Mouse (Mus musculus) forebrain, embryonic 13.5 days (tissue): Measurements from ENCODE around the gene Zfp654. TPM values are rescaled to one million over a fixed set of nuclear protein-coding genes. Genes with fewer than 3 reads are reported as not detected.

ENCODE experiments used
- ATAC-seq: fragments of 200-750 bp; cut with Nextera tagmentation; 2 replicates; pipeline ENCODE4 v1.8.0; 2017
- H3K27ac ChIP-seq: fragments of 300-500 bp; sonication (generic); 2 replicates; pipeline ENCODE4 v1.5.1; 2015; ENCODE audit warnings: inconsistent platforms, mild to moderate bottlenecking, moderate library complexity
- H3K27me3 ChIP-seq: fragments of 300-500 bp; sonication (generic); 2 replicates; pipeline ENCODE4 v1.6.1; 2015; ENCODE audit warnings: mild to moderate bottlenecking, inconsistent platforms
- H3K36me3 ChIP-seq: fragments of 300-500 bp; sonication (generic); 2 replicates; pipeline ENCODE4 v1.6.1; 2015; ENCODE audit warnings: mild to moderate bottlenecking, inconsistent platforms; ENCODE audit not compliant: poor library complexity, severe bottlenecking
- H3K4me1 ChIP-seq: fragments of 300-500 bp; sonication (generic); 2 replicates; pipeline ENCODE4 v1.6.1; 2015; ENCODE audit warnings: inconsistent platforms
- H3K4me2 ChIP-seq: fragments of 300-500 bp; sonication (generic); 2 replicates; pipeline ENCODE4 v1.6.1; 2015; ENCODE audit warnings: inconsistent platforms, mild to moderate bottlenecking, moderate library complexity
- H3K4me3 ChIP-seq: fragments of 300-500 bp; sonication (generic); 2 replicates; pipeline ENCODE4 v1.5.1; 2015; ENCODE audit warnings: mild to moderate bottlenecking, inconsistent platforms
- H3K9ac ChIP-seq: fragments of 300-500 bp; sonication (generic); 2 replicates; pipeline ENCODE4 v1.6.1; 2015; ENCODE audit warnings: mild to moderate bottlenecking, inconsistent platforms
- H3K9me3 ChIP-seq: fragments of 300-500 bp; sonication (generic); replicated peaks from 2 replicates; pipeline ENCODE4 v1.6.1; 2016; ENCODE audit warnings: inconsistent platforms
- WGBS: fragments of 180-500 bp; shearing (Covaris S2); methylation state at CpG from one replicate; pipeline ENCODE4 v1.1.7; 2015; 5-methylcytosine and 5-hydroxymethylcytosine counted together
- polyA plus RNA-seq: library from polyadenylated mRNA; unstranded; fragments of >200 nt; fragmentation: Nextera tagmentation; extraction: Ambion mirVana; gene quantifications from 2 replicates; pipeline ENCODE4 v1.2.1, GENCODE M21; 2015

The Zfp654 gene
- polyA plus RNA-seq = 5.1 and 5.9 TPM in 2 replicates

DNA sequence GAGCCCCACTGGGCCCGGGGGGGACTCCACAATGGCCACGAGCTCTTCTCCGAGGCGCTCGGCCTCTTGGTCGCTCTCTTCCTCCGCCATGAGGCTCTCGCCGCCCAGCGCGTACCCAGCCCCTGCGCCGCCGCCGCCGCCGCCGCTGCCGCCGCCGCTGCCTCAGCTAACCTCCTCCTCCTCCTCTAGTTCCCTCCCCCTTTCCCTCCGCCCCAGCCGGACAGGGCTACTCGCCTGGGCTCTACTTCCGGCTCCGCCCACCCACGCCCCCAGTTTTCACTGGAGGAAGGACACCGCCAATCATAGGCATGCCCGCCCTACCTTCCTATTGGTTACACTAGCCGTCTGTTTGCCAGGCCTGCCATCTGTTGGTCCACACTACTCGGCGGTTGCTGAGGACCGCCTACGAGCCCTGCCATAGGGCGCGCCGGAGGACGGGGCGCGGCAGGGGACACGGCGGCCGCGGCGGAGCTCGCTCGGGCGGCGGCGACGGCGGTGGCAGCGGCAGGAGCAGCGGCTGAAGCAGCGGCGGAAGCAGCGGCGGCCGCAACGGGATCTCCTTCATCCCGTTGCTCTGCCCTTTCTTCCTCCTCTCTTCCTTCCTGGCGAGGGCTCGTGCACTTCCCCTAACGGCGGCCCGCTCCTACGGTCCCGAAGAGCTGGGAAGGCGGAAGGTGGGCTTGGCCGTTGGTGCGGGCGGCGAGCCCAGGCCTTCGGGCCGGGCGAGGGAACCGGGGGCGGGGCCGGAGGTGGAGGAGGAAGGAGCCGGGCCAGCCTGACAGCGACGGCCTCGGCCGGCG, at the start of gene Zfp654, which contains the start of gene Cggbp1:
Zfp654 (minus strand) TSS at position 90 of the 800 bp plus-strand sequence.
Cggbp1 (plus strand) TSS at position 434 of the 800 bp plus-strand sequence.
- Histone ChIP-seq H3K9ac (peak within 1 kb of the TSS; percentile 91), H3K27me3 (no peaks in the 10 kb centered on the region), H3K36me3 (peaks cover 20% of the 10 kb centered on the region), H3K4me1 (peaks cover 30% of the 10 kb centered on the region), H3K4me3 (peak within 1 kb of the TSS; percentile 96), H3K27ac (peak within 1 kb of the TSS; percentile 95), H3K9me3 (no peaks in the 10 kb centered on the region), H3K4me2 (peak within 1 kb of the TSS; percentile 98)
- under 1% methylated on average over 67 of the region's 85 CpGs for WGBS
- ATAC-seq = peak; percentile 100

DNA sequence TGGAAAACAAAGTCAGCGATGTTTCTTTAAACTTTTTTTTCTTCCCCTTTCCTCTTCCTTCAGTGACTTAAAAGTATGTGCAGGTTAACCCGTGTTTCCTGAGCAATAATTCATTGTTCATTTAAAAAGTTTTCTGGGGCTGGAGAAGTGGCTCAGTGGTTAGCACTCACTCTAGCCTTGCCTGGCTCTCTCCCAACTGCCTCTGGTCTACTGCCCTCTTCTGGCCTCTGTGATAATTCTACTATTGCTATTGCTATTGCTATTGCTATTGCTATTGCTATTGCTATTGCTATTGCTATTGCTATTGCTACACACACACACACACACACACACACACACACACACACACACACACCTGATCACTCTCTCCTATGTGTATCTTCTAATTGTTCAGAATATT, 47.6 kb upstream of the Zfp654 start:
- Histone ChIP-seq H3K9me3 (no peaks in the 10 kb centered on the region), H3K4me3 (no peak overlapping the region), H3K4me2 (no peak overlapping the region), H3K9ac (no peak overlapping the region), H3K36me3 (no peaks in the 10 kb centered on the region), H3K27me3 (no peaks in the 10 kb centered on the region), H3K27ac (no peak overlapping the region), H3K4me1 (no peaks in the 10 kb centered on the region)
- WGBS = 83% methylated on average over 2 of the region's 2 CpGs
- no peak for ATAC-seq

DNA sequence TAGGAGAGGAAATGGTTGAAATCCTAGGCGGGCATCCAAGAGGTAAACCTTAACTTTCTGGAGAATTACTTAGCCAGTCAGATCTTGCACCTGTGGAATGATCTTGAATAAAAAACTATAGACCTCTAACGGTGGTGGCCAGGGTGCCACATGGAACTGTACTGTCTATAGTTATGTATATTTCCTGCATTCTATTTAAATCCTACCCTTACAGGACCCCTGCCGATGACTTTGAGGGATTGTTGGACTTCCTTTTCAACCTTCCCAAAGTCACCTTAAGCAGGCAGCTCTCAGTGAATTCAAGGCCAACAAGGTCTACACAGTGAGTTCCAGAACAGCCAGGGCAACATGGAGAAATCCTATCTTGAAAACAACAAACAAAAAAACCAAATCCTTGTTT, 38.0 kb upstream of the Zfp654 start:
- no peaks in the 10 kb centered on the region for H3K27me3 ChIP-seq
- H3K4me3 ChIP-seq = no peak overlapping the region
- H3K9me3 ChIP-seq = 0 out of 2 replicates have a peak, but pooled peaks cover 5% of the 10 kb centered on the region
- WGBS = 94% methylated on average over 3 of the region's 3 CpGs
- ATAC-seq = no peak
- H3K27ac ChIP-seq = no peak overlapping the region
- H3K4me1 ChIP-seq = 0 out of 2 replicates have a peak, but pooled peaks cover 2% of the 10 kb centered on the region
- no peaks in the 10 kb centered on the region for H3K36me3 ChIP-seq
- H3K9ac ChIP-seq = no peak overlapping the region
- H3K4me2 ChIP-seq = no peak overlapping the region

GRCm38 (mm10) chr16:64885547-64885946, 34.1 kb upstream of the Zfp654 start:
- Histone ChIP-seq H3K4me3 (no peak overlapping the region), H3K4me2 (no peak overlapping the region), H3K4me1 (0 out of 2 replicates have a peak, but pooled peaks cover 5% of the 10 kb centered on the region), H3K36me3 (no peaks in the 10 kb centered on the region), H3K27ac (no peak overlapping the region), H3K9me3 (0 out of 2 replicates have a peak, but pooled peaks cover 5% of the 10 kb centered on the region), H3K9ac (no peak overlapping the region), H3K27me3 (no peaks in the 10 kb centered on the region)
- ATAC-seq = no peak
- WGBS = 48% methylated on average over 4 of the region's 4 CpGs

DNA sequence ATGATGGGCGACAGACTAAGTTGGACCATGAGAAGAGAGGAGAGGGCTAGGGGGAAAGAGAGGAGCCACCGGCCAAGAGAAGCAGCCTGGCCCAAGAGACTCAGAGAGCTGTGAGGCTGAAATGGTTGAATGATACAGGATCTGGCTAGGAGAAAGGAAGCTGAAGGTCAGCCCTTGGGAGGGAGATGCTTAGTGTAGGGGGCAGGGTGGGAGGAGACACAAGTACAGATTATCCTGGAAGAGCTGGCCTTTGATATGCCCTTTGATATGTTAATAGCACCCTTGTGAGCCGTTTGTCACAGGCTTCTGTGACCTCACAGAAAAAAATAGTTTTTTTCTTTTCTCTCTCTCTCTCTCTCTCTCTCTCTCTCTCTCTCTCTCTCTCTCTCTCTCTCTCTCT, 33.7 kb upstream of the Zfp654 start:
- no peak overlapping the region for H3K4me3 ChIP-seq
- H3K9ac ChIP-seq = no peak overlapping the region
- 0 out of 2 replicates have a peak, but pooled peaks cover 5% of the 10 kb centered on the region for H3K4me1 ChIP-seq
- no peaks in the 10 kb centered on the region for H3K36me3 ChIP-seq
- no peak overlapping the region for H3K27ac ChIP-seq
- 0 out of 2 replicates have a peak, but pooled peaks cover 5% of the 10 kb centered on the region for H3K9me3 ChIP-seq
- no peak for ATAC-seq
- 27% methylated on average over 3 of the region's 3 CpGs for WGBS
- no peak overlapping the region for H3K4me2 ChIP-seq
- no peaks in the 10 kb centered on the region for H3K27me3 ChIP-seq

- Histone ChIP-seq H3K27ac (no peak overlapping the region), H3K4me2 (no peak overlapping the region), H3K36me3 (no peaks in the 10 kb centered on the region), H3K9ac (no peak overlapping the region), H3K4me3 (no peak overlapping the region), H3K27me3 (no peaks in the 10 kb centered on the region), H3K9me3 (0 out of 2 replicates have a peak, but pooled peaks cover 5% of the 10 kb centered on the region), H3K4me1 (0 out of 2 replicates have a peak, but pooled peaks cover 5% of the 10 kb centered on the region)
- ATAC-seq = no peak
- WGBS = 32% methylated on average over 3 of the region's 3 CpGs
Observed at GRCm38 (mm10) chr16:64884420-64884838, 33.0 kb upstream of the Zfp654 start.

GRCm38 (mm10) chr16:64883896-64884295, 32.4 kb upstream of the Zfp654 start:
- Histone ChIP-seq H3K27me3 (no peaks in the 10 kb centered on the region), H3K36me3 (no peaks in the 10 kb centered on the region), H3K27ac (no peak overlapping the region), H3K4me1 (0 out of 2 replicates have a peak, but pooled peaks cover 5% of the 10 kb centered on the region), H3K4me3 (no peak overlapping the region), H3K9ac (no peak overlapping the region), H3K9me3 (0 out of 2 replicates have a peak, but pooled peaks cover 5% of the 10 kb centered on the region), H3K4me2 (no peak overlapping the region)
- 80% methylated on average over 5 of the region's 5 CpGs for whole genome bisulfite sequencing
- no peak for ATAC-seq

DNA sequence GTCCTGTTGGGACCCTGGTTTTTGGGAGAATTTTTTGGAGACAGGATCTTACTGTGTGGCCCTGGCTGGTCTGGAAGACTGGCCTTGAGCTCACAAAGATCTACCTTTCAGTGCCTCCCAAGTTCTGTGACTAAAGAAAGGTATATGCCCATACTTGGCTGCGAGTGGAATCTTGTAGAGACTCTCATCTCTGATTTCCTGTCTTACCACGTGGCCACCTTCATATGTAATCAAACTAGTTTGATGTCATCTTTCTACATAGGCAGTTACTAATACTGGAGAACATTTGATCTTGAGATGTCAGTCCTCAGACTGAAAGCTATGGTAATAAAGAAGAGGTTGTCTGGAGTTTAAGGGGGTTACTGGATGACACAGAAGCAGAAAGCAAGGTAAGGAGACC, 30.0 kb upstream of the Zfp654 start:
- Histone ChIP-seq H3K4me3 (no peak overlapping the region), H3K27ac (no peak overlapping the region), H3K36me3 (no peaks in the 10 kb centered on the region), H3K9me3 (no peaks in the 10 kb centered on the region), H3K4me1 (0 out of 2 replicates have a peak, but pooled peaks cover 5% of the 10 kb centered on the region), H3K27me3 (no peaks in the 10 kb centered on the region), H3K9ac (no peak overlapping the region), H3K4me2 (no peak overlapping the region)
- 81% methylated on average over 2 of the region's 2 CpGs for WGBS
- ATAC-seq = no peak

- Histone ChIP-seq H3K4me3 (no peak overlapping the region), H3K4me2 (no peak overlapping the region), H3K4me1 (0 out of 2 replicates have a peak, but pooled peaks cover 5% of the 10 kb centered on the region), H3K27me3 (no peaks in the 10 kb centered on the region), H3K9ac (no peak overlapping the region), H3K9me3 (no peaks in the 10 kb centered on the region), H3K36me3 (no peaks in the 10 kb centered on the region), H3K27ac (no peak overlapping the region)
- ATAC-seq = no peak
- 62% methylated on average over 3 of the region's 3 CpGs for WGBS
Observed at GRCm38 (mm10) chr16:64880986-64881385, 29.5 kb upstream of the Zfp654 start.

DNA sequence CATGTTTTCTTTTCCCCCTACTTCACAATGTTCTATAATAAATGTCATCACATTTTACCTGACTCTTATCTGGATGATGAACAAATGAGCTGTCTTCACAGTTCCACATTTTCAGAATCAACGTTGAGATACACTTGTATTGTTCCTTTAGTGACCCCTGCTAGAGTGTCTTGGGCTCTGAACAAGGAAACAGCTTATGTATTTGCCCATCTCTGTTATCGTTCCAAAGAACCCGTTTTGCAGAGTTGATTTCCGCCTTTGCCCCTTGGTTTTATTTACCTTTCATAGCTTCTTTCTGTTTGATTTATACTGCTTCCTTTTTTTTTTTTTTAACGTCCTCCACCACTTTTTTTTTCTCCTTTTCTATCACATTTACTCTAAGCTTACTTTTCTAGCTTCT, 28.3 kb upstream of the Zfp654 start:
- Histone ChIP-seq H3K4me2 (no peak overlapping the region), H3K4me3 (no peak overlapping the region), H3K4me1 (0 out of 2 replicates have a peak, but pooled peaks cover 5% of the 10 kb centered on the region), H3K9me3 (no peaks in the 10 kb centered on the region), H3K36me3 (no peaks in the 10 kb centered on the region), H3K27me3 (no peaks in the 10 kb centered on the region), H3K9ac (no peak overlapping the region), H3K27ac (no peak overlapping the region)
- ATAC-seq = no peak
- 88% methylated on average over 5 of the region's 5 CpGs for WGBS

- WGBS = 91% methylated on average over 3 of the region's 3 CpGs
- no peaks in the 10 kb centered on the region for H3K9me3 ChIP-seq
- no peaks in the 10 kb centered on the region for H3K4me1 ChIP-seq
- no peaks in the 10 kb centered on the region for H3K27me3 ChIP-seq
- H3K27ac ChIP-seq = no peak overlapping the region
- no peak overlapping the region for H3K4me3 ChIP-seq
- ATAC-seq = no peak
- H3K36me3 ChIP-seq = no peaks in the 10 kb centered on the region
- H3K4me2 ChIP-seq = no peak overlapping the region
- H3K9ac ChIP-seq = no peak overlapping the region
Observed at GRCm38 (mm10) chr16:64878611-64879132, 27.2 kb upstream of the Zfp654 start.

DNA sequence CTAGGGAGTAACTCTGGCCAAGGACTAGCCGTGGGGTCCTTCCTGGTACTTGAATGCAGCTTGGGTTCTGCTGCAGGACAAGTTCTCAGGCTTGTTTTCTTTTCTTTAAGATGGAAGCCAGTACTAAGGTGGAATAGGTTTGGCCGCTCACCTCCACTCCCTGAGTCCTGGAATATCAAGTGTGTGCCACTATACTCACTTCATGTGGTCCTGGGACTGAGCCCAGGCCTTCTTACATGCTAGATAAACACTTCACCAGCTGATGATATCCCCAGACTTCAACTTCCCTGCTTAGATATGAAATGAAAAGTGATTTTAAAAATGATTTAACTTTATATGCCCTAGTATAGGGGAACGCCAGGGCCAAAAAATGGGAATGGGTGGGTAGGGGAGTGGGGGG, 25.9 kb upstream of the Zfp654 start:
- H3K4me2 ChIP-seq = no peak overlapping the region
- ATAC-seq = no peak
- no peak overlapping the region for H3K4me3 ChIP-seq
- no peaks in the 10 kb centered on the region for H3K4me1 ChIP-seq
- no peak overlapping the region for H3K9ac ChIP-seq
- WGBS = 88% methylated on average over 3 of the region's 3 CpGs
- H3K36me3 ChIP-seq = no peaks in the 10 kb centered on the region
- H3K27me3 ChIP-seq = no peaks in the 10 kb centered on the region
- no peak overlapping the region for H3K27ac ChIP-seq
- no peaks in the 10 kb centered on the region for H3K9me3 ChIP-seq
